Mouse (Mus musculus): Measurements from ENCODE around the gene Tnip1. TPM values are rescaled to one million over a fixed set of nuclear protein-coding genes. Genes with fewer than 3 reads are reported as not detected.
A peak's percentile ranks its signal among the peaks of the same experiment; 100 is the strongest.
"Not testable (repeated sequence)": the region's sequence is repeated elsewhere in the genome, so short reads cannot be mapped to it uniquely, and the experiment has no call there.

The Tnip1 gene
- polyA plus RNA-seq, 1 experiment from 2014 or later: 19.8 TPM

GRCm38 (mm10) chr11:54905931-54906330 lies 56.8 kb downstream of the Tnip1 start:
- Histone ChIP-seq H3K36me3 (peaks cover 25% of the 10 kb centered on the region), H3K4me2 (no peak overlapping the region), H3K9me3 (no peaks in the 10 kb centered on the region), H3K9ac (no peak overlapping the region), H3K4me3 (no peak overlapping the region), H3K4me1 (peaks cover 5% of the 10 kb centered on the region; the same call in 1 of the 2 replicates), H3K27ac (no peak overlapping the region), H3K27me3 (no peaks in the 10 kb centered on the region)
- ATAC-seq (ENCODE audit: insufficient number of reproducible peaks, insufficient read depth, low FRiP score, low TSS enrichment, low read depth): no peak
- 49% methylated on average over 4 of the region's 4 CpGs for WGBS

GRCm38 (mm10) chr11:54905086-54905485 lies 57.6 kb downstream of the Tnip1 start:
- H3K4me3 ChIP-seq: no peak overlapping the region
- H3K36me3 ChIP-seq: peaks cover 16% of the 10 kb centered on the region
- H3K27ac ChIP-seq: no peak overlapping the region
- H3K4me1 ChIP-seq: peaks cover 5% of the 10 kb centered on the region; the same call in 1 of the 2 replicates
- ATAC-seq (ENCODE audit: insufficient number of reproducible peaks, insufficient read depth, low FRiP score, low TSS enrichment, low read depth): no peak
- 91% methylated on average over 3 of the region's 3 CpGs for WGBS
- no peaks in the 10 kb centered on the region for H3K9me3 ChIP-seq
- no peak overlapping the region for H3K9ac ChIP-seq
- no peak overlapping the region for H3K4me2 ChIP-seq
- no peaks in the 10 kb centered on the region for H3K27me3 ChIP-seq

- WGBS: 61% methylated on average over 4 of the region's 4 CpGs
- Histone ChIP-seq H3K36me3 (peaks cover 7% of the 10 kb centered on the region), H3K9ac (no peak overlapping the region), H3K27me3 (no peaks in the 10 kb centered on the region), H3K27ac (no peak overlapping the region), H3K4me2 (no peak overlapping the region), H3K9me3 (no peaks in the 10 kb centered on the region), H3K4me1 (peaks cover 5% of the 10 kb centered on the region; the same call in 1 of the 2 replicates), H3K4me3 (no peak overlapping the region)
- no peak for ATAC-seq (ENCODE audit: insufficient number of reproducible peaks, insufficient read depth, low FRiP score, low TSS enrichment, low read depth)
Observed at GRCm38 (mm10) chr11:54903940-54904706, 58.6 kb downstream of the Tnip1 start.

- Histone ChIP-seq H3K9me3 (no peaks in the 10 kb centered on the region), H3K9ac (peak overlapping the region; percentile 72; the same call in 1 of the 2 replicates), H3K4me2 (peak overlapping the region; percentile 93), H3K4me3 (peak overlapping the region; percentile 55), H3K4me1 (peaks cover 5% of the 10 kb centered on the region; the same call in 1 of the 2 replicates), H3K27me3 (no peaks in the 10 kb centered on the region), H3K27ac (no peak overlapping the region), H3K36me3 (no peaks in the 10 kb centered on the region; the same call in 1 of the 2 replicates)
- ATAC-seq (ENCODE audit: insufficient number of reproducible peaks, insufficient read depth, low FRiP score, low TSS enrichment, low read depth): no peak
- 77% methylated on average over 5 of the region's 5 CpGs for WGBS
Observed at GRCm38 (mm10) chr11:54903339-54903738, 59.4 kb downstream of the Tnip1 start.

DNA sequence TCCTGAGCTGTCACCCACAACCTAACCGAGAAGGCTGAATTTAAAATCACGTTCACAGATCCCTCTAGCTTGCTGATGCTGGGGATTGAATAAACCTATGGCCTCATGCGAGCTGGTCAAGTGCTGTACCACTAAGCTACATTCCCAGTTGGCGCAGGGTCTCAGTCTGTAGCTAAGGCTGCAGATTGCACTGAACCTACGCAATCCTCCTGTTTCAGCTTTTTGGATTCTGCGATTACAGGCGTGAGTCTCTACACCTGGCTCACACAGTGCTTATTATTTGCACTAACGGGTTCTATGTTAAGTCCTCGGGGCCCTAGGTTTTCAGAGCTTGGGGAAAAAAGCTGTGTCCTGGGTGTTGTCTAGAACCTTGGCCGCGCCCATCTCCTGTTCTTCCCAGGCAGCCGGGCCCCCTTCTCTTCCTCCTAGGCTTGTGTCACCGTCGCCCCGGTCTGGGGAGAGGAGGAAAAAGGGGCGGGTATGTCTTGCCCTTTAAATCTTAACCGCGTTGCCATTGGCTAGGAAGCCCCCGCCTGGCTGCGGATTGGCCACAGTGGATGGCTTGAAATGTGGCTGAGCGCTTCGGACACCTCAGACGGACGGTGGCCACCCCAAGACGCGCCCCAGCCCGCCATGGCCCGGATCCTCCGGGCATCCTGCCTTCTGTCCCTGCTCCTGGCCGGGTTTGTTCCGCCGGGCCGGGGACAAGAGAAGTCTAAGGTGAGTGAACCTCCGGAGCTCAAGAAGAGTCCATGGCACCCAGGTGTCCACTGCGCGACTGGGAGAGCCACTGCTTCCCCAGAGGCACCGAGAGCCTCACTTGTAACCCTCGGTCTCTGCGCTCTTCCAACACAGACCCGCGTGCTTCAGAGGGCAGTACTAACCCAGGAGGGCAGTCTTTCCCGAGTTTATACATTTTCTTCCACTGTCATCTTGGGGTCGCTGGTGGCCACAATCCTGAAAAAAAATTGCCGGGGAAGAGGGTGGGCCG lies 60.1 kb downstream of the Tnip1 start, which contains the start of gene Gpx3:
TSS of gene Gpx3 (plus strand) at position 121 of the 991 bp plus-strand sequence.
- no peak for ATAC-seq (ENCODE audit: insufficient number of reproducible peaks, insufficient read depth, low FRiP score, low TSS enrichment, low read depth)
- Histone ChIP-seq H3K27ac (no peak within 1 kb of the TSS), H3K36me3 (no peaks in the 10 kb centered on the region), H3K27me3 (no peaks in the 10 kb centered on the region), H3K9me3 (no peaks in the 10 kb centered on the region), H3K4me1 (peaks cover 5% of the 10 kb centered on the region; the same call in 1 of the 2 replicates), H3K4me2 (peak within 1 kb of the TSS; percentile 93), H3K9ac (peak within 1 kb of the TSS; percentile 72), H3K4me3 (peak within 1 kb of the TSS; percentile 55)
- 14% methylated on average over 44 of the region's 45 CpGs for WGBS

DNA sequence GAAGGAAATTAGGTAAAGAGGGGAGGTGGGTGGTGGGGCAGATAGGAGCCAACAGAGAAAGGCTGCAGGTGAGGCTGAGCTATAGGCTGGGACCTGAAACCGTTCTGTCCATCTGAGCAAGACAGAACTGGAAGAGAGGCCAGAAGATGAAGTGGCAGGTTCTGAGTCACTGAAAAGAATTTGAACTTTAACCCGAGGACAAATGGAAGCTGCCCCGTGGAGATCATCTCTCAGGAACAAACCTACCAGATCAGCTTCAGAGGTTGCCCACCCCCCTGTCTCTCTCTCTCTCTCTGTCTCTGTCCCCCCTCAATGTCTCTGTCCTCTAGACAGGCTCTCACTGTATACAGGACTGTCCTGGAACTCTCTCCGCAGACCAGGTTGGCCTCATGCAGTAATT lies 63.1 kb downstream of the Tnip1 start:
- Histone ChIP-seq H3K36me3 (no peaks in the 10 kb centered on the region), H3K27ac (no peak overlapping the region), H3K9ac (no peak overlapping the region), H3K4me2 (no peak overlapping the region), H3K4me3 (no peak overlapping the region), H3K4me1 (peaks cover 5% of the 10 kb centered on the region; the same call in 1 of the 2 replicates), H3K9me3 (no peaks in the 10 kb centered on the region), H3K27me3 (no peaks in the 10 kb centered on the region)
- no peak for ATAC-seq (ENCODE audit: insufficient number of reproducible peaks, insufficient read depth, low FRiP score, low TSS enrichment, low read depth)
- WGBS: 72% methylated on average over 4 of the region's 4 CpGs

GRCm38 (mm10) chr11:54897470-54897869 lies 65.2 kb downstream of the Tnip1 start:
- H3K27ac ChIP-seq: no peak overlapping the region
- no peaks in the 10 kb centered on the region for H3K36me3 ChIP-seq
- 0 out of 2 replicates have a peak, but pooled peaks cover 3% of the 10 kb centered on the region for H3K4me1 ChIP-seq
- H3K9ac ChIP-seq: no peak overlapping the region
- no peak overlapping the region for H3K4me2 ChIP-seq
- no peak overlapping the region for H3K4me3 ChIP-seq
- ATAC-seq (ENCODE audit: insufficient number of reproducible peaks, insufficient read depth, low FRiP score, low TSS enrichment, low read depth): no peak
- H3K27me3 ChIP-seq: no peaks in the 10 kb centered on the region
- no peaks in the 10 kb centered on the region for H3K9me3 ChIP-seq
- 81% methylated on average over 5 of the region's 5 CpGs for WGBS

DNA sequence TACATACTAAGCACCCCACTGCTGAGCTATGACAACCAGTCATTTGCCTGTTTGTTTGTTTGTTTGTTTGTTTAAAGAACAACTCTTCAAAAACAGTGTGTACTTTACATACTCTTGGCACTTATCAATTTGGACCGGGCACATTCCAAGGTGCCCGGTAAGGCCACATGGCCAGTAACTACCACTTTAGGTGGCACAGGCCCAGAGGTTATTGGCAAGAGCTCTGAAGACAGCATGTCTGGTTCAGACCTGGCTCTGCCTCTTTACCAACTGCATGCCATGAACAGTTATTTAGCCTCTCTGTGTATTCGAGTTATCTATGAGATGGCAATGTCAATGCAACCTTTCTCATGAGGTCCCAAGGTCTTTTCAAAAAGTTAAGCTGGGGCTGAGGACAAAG lies 66.1 kb downstream of the Tnip1 start:
- not testable (repeated sequence) for H3K27ac ChIP-seq; H3K9ac ChIP-seq; H3K4me3 ChIP-seq; H3K4me2 ChIP-seq; ATAC-seq (ENCODE audit: insufficient number of reproducible peaks, insufficient read depth, low FRiP score, low TSS enrichment, low read depth); H3K4me1 ChIP-seq; H3K27me3 ChIP-seq; H3K36me3 ChIP-seq; H3K9me3 ChIP-seq
- WGBS: 86% methylated on average over 3 of the region's 3 CpGs

DNA sequence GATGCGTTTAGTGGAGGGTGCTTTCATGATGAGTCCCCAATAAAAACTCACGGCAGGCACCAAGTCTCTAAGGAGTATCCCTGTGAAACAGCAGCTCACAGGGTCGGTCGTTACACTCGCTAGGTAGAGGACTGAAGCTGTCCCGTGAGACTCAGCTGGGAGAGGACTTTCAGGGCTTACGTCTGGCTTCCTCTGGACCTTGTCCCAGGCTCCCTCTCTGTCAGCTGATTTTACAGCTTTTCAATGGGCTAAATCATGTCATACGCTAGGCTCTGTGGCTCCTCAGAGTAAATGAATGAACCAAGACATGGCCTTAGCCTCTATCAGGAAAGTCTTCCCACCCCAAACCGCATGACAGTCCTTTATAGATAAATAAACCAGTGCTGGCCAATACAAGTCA lies 68.1 kb downstream of the Tnip1 start:
- H3K9me3 ChIP-seq: no peaks in the 10 kb centered on the region
- no peak overlapping the region for H3K9ac ChIP-seq
- no peak for ATAC-seq (ENCODE audit: insufficient number of reproducible peaks, insufficient read depth, low FRiP score, low TSS enrichment, low read depth)
- WGBS: 67% methylated on average over 9 of the region's 9 CpGs
- H3K27me3 ChIP-seq: no peaks in the 10 kb centered on the region
- H3K36me3 ChIP-seq: no peaks in the 10 kb centered on the region
- no peaks in the 10 kb centered on the region; the same call in 1 of the 2 replicates for H3K4me1 ChIP-seq
- no peak overlapping the region for H3K4me3 ChIP-seq
- H3K27ac ChIP-seq: no peak overlapping the region
- H3K4me2 ChIP-seq: no peak overlapping the region

DNA sequence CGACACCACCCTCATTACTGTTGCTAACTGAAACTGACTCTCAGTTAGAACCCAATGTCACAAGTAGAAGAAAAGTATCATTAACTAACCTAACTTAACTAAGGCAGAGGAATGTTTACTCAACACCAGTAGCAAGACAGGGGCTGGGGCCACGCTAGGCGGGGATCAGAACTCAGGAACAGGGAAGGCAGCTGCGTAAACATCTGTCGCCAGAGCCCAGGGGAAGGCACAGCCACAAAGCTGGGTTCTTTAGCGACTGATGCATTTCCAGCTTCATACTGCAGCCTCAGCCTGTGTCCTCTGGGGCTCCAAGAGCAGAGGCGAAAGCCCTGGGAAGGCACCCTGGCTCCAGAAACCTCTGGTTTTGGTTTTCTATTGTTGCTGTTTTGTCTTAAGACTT lies 70.6 kb downstream of the Tnip1 start:
- Histone ChIP-seq H3K9me3 (no peaks in the 10 kb centered on the region), H3K27ac (no peak overlapping the region), H3K4me1 (no peaks in the 10 kb centered on the region; the same call in 1 of the 2 replicates), H3K36me3 (no peaks in the 10 kb centered on the region), H3K4me3 (no peak overlapping the region), H3K4me2 (no peak overlapping the region), H3K9ac (no peak overlapping the region), H3K27me3 (no peaks in the 10 kb centered on the region)
- no peak for ATAC-seq (ENCODE audit: insufficient number of reproducible peaks, insufficient read depth, low FRiP score, low TSS enrichment, low read depth)
- 48% methylated on average over 7 of the region's 7 CpGs for WGBS

DNA sequence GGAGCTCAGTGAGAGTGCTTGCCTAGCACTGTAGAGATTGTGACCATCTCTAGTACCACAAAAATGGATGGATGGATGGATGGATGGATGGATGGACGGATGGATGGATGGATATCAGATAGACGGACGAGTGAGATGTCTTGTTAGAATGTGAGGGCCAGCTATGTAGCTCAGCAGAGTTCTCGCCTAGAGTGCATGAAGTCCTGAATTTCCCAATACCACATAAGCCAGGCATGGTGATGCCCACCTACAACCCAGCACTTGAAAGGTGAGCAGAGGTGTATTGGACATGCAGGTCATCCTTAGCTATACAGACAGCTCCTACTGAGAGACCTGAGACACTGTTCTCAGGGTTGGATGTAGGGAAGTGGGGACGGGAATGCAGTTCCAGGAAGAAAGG lies 71.4 kb downstream of the Tnip1 start:
- H3K4me1 ChIP-seq: no peaks in the 10 kb centered on the region; the same call in 1 of the 2 replicates
- ATAC-seq (ENCODE audit: insufficient number of reproducible peaks, insufficient read depth, low FRiP score, low TSS enrichment, low read depth): no peak
- no peak overlapping the region for H3K27ac ChIP-seq
- H3K9ac ChIP-seq: no peak overlapping the region
- H3K4me3 ChIP-seq: no peak overlapping the region
- 80% methylated on average over 5 of the region's 5 CpGs for WGBS
- no peaks in the 10 kb centered on the region for H3K36me3 ChIP-seq
- H3K4me2 ChIP-seq: no peak overlapping the region
- H3K27me3 ChIP-seq: no peaks in the 10 kb centered on the region
- no peaks in the 10 kb centered on the region for H3K9me3 ChIP-seq
